Mouse (Mus musculus): ENCODE measurements around the gene Il12rb2.

GRCm38 (mm10) chr6:67308994-67309393 is 67.0 kb downstream of the Il12rb2 start:
- TF ChIP-seq EP300 (optimal IDR thresholded peaks at IDR 0.05): no peak
- no peak for TF ChIP-seq CTCF (IDR thresholded peaks at IDR 0.05; ENCODE audit: low read depth)
